Mouse (Mus musculus): Measurements from ENCODE around the gene Gm48552.
A peak's percentile ranks its signal among the peaks of the same experiment; 100 is the strongest.

Gm48552 gene

DNA sequence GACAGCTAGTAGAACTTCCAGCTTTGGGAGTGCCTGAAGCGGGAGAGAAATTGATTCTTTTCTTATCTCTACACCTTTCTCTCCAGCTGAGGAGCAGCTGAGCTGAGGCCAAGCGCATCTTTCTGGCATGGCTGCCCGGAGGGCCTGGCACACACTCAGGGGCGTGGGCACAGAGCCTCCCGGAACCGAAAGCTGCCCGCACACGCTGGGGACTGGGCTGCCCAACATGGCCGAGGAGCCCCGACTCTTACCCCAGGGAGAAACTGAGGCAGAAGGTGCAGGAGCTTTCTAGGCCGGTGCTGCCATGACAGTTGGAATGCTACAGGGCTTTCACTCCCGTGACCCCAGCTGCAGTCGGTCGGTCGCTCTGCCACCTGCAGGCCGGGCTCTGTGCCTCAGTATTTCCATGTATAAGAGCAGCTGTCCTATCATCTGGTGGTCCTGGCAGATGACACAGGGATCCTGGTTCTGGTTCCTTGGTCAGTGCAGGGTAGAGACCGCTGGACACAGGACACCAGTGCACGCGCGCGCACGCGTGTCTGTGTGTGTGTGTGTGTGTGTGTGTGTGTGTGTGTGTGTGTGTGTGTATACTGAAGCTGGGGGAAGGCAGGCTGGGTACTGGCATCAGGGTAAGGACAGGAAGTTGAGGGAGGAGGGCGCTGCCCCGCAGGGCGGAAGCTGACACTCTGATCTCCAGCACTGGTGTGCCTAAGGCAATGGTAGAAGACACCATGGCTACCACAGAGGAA lies 44.9 kb downstream of the Gm48552 start:
- peak; percentile 31 for DNase-seq

DNA sequence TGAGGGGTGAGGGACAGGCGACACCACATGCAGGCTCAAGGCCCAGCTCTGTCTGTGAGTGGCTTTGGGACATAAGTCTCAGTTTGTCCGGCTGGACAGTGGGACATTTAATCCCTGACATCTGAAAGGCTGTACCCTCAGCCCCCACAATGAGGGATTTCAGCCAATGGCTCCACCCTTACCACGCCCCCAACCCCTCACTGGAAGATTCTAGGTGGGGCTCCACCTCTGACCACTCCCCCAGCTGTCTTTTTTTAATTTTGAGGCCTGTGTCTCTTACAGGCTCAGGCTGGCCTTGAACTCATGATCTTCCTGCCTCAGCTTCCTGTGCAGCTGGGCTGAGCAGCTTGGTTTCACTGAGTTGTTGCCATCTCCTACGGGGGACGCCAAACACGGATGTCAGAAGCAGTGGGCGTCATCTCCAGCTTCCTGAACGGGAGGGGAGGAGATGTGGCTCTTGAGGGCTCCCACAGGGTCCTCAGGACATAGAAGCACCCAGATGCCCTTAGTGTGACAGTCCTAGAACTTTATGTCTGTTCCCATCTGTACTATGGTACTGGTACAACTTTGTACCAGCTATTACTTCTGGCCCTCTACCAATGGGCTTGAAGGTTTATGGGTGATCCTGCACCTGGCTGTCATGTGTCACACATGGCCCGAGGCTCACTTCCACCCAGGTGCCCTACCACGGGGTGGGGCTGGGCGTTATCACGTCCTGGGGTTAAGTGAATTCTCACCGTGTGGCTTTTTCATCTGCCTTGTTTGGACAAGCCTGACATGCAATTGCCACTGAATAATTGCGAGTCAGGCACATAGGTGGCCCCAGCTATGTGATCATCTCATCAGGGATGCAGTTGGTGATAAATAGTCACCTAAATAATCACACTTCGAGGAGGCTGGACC lies 45.8 kb downstream of the Gm48552 start:
- DNase-seq, result peak; percentile 21

DNA sequence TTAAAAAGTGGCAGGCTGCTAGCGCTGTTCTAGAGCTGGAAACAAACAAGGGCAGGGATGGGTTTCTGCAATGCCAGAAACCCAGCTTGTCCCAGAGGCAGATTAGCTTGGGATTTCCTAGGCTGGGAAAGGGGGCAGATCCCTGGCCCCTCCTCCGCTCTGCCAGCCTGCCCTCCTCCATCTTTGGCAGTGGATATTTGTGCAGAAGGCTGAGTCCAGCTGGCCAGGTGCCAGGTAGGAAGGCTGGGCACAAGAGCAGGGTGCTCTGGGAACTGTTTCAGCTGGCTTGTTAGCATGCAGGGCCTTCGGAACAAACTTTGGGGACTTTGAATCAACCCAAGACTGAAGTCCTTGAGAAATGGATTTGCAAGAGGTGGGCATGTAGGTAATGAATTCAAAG lies 46.6 kb downstream of the Gm48552 start:
- DNase-seq, result peak; percentile 91
